12 mouse cellular contexts compared by ENCODE assay signal in genomic region chr19:8758899-8759298, GRCm38 (mm10). TPM values are rescaled to one million over a fixed set of nuclear protein-coding genes. Genes with fewer than 3 reads are reported as not detected.
DNase-seq lines count a peak whose midpoint lies in the region; ATAC-seq and TF ChIP-seq lines count a peak whose summit lies in the region.
"Had no signal": no experiment of that assay in that cellular context is flagged by ENCODE, and none has a peak within 500 bp of the region (broad histone marks: within the 10 kb centered on the region; RNA-seq: fewer than 3 reads in every experiment).

No protein-coding gene starts in this region.

- no peak for DNase-seq in heart, postnatal 25 days (ENCODE audit: low spot score)
- DNase-seq in lung, postnatal 25 days (ENCODE audit: low spot score): no peak
- peak; percentile 87 for DNase-seq in MEL-GATA-1-ER (ENCODE audit: extremely low read depth, low read depth)
- no peak for DNase-seq in liver, embryonic 14.5 days (ENCODE audit: low read depth in 3 of 3, low spot score in 3 of 3)
- no peak for DNase-seq in thymus, postnatal 36 days
- DNase-seq: cerebellum, adult 9-11 months; kidney, postnatal 4 days; lung, postnatal 10 days had no signal

- TF ChIP-seq EP300 in liver, embryonic 14.5 days (IDR thresholded peaks at IDR 0.05; ENCODE audit: low read depth): no peak

- H3K36me3 ChIP-seq in heart, embryonic 12.5 days: peaks cover 36% of the 10 kb centered on the region
- peaks cover 29% of the 10 kb centered on the region for H3K36me3 ChIP-seq in lung, embryonic 15.5 days
- H3K36me3 ChIP-seq in liver, embryonic 14.5 days (replicated peaks; ENCODE audit: control insufficient read depth, insufficient read depth, low read depth): peaks cover 27% of the 10 kb centered on the region

- no peak overlapping the region; the same call in 1 of the 2 replicates for H3K4me3 ChIP-seq in heart, embryonic 12.5 days
- 0 out of 2 replicates have a peak overlapping the region, but pooled peaks have one; percentile 67 for H3K4me3 ChIP-seq in lung, embryonic 15.5 days
- peak overlapping the region in 1 of 2 experiments; percentile 92; a peak in 2 of 4 replicates for H3K4me3 ChIP-seq in liver, embryonic 14.5 days (ENCODE audit: insufficient read depth in 1 of 2, low read depth in 2 of 2, low read length in 2 of 2)

- no peaks in the 10 kb centered on the region for H3K27me3 ChIP-seq in heart, embryonic 12.5 days (replicated peaks)
- H3K27me3 ChIP-seq in lung, embryonic 15.5 days: no peaks in the 10 kb centered on the region
- H3K27me3 ChIP-seq in liver, embryonic 14.5 days (ENCODE audit: control insufficient read depth, insufficient read depth, low read length): no peaks in the 10 kb centered on the region
- H3K27me3 ChIP-seq: embryonic facial prominence, embryonic 13.5 days had no signal

- H3K27ac ChIP-seq in heart, embryonic 12.5 days (ENCODE audit: poor library complexity, severe bottlenecking): no peak overlapping the region
- no peak overlapping the region for H3K27ac ChIP-seq in lung, embryonic 15.5 days
- H3K27ac ChIP-seq in liver, embryonic 14.5 days: peak overlapping the region; percentile 27
- H3K27ac ChIP-seq: embryonic facial prominence, embryonic 13.5 days had no signal

- no peak for TF ChIP-seq CTCF in liver, embryonic 14.5 days (IDR thresholded peaks at IDR 0.05; ENCODE audit: low read depth)

- H3K4me2 ChIP-seq in heart, embryonic 12.5 days: peak overlapping the region; percentile 63
- peak overlapping the region; percentile 66; the same call in 1 of the 2 replicates for H3K4me2 ChIP-seq in lung, embryonic 15.5 days
- peak overlapping the region; percentile 95 for H3K4me2 ChIP-seq in liver, embryonic 14.5 days (ENCODE audit: low read depth)

- intact Hi-C loops in heart, postnatal 25 days (cut with DNase I): no loop called here

- no peaks in the 10 kb centered on the region for H3K9me3 ChIP-seq in heart, embryonic 12.5 days (replicated peaks)
- no peaks in the 10 kb centered on the region for H3K9me3 ChIP-seq in lung, embryonic 15.5 days
- no peaks in the 10 kb centered on the region for H3K9me3 ChIP-seq in liver, embryonic 14.5 days (ENCODE audit: control insufficient read depth, low read length)
- H3K9me3 ChIP-seq: embryonic facial prominence, embryonic 13.5 days had no signal

- H3K4me1 ChIP-seq in heart, embryonic 12.5 days (replicated peaks): peaks cover 20% of the 10 kb centered on the region
- peaks cover 20% of the 10 kb centered on the region for H3K4me1 ChIP-seq in lung, embryonic 15.5 days
- peaks cover 14 to 18% of the 10 kb centered on the region in 2 experiments for H3K4me1 ChIP-seq in liver, embryonic 14.5 days (replicated peaks; ENCODE audit: control insufficient read depth in 2 of 2, insufficient read depth in 2 of 2, low read length in 1 of 2)

- WGBS in heart, embryonic 12.5 days: 71% methylated on average over 2 of the region's 2 CpGs
- 84% methylated on average over 2 of the region's 2 CpGs for WGBS in lung, embryonic 15.5 days
- 26% methylated on average over 2 of the region's 2 CpGs for WGBS in liver, embryonic 14.5 days (ENCODE audit: insufficient replicate concordance)

- no peak overlapping the region for H3K9ac ChIP-seq in heart, embryonic 12.5 days
- H3K9ac ChIP-seq in lung, embryonic 15.5 days: no peak overlapping the region
- H3K9ac ChIP-seq in liver, embryonic 14.5 days (replicated peaks): peak overlapping the region; percentile 97

- no peak for ATAC-seq in heart, embryonic 12.5 days (ENCODE audit: insufficient number of reproducible peaks, low FRiP score)
- no peak for ATAC-seq in lung, embryonic 15.5 days (ENCODE audit: borderline replicate concordance, extremely low read depth, low FRiP score, low TSS enrichment)
- no peak for ATAC-seq in liver, embryonic 14.5 days (ENCODE audit: insufficient read depth)
- no peak for ATAC-seq in megakaryocyte progenitor cell, adult 5-6 weeks (replicated peaks; ENCODE audit: poor library complexity)

RNA-seq across cellular contexts. Expression of gene Nxf1, which starts 2.0 kb away (rescaled TPM):
- 135 and 149 TPM in 2 replicates for polyA plus RNA-seq in heart, embryonic 12.5 days (2016; fragmentation: Nextera tagmentation; extraction: Ambion mirVana)
- total RNA-seq in heart, postnatal 25 days (2021): 10 to 100 TPM; 37.5 to 48.1 TPM
- polyA plus RNA-seq in lung, embryonic 15.5 days (2015; fragmentation: Nextera tagmentation; extraction: Ambion mirVana): 184 and 198 TPM in 2 replicates
- 66.2 and 90.9 TPM in 2 replicates for polyA plus RNA-seq in liver, embryonic 14.5 days (2012; rRNA removed)
- 77.4 and 84.9 TPM in 2 replicates for polyA plus RNA-seq in liver, embryonic 14.5 days (2014; fragmentation: Nextera tagmentation; extraction: Ambion mirVana)
- 339 and 367 TPM in 2 replicates for total RNA-seq in megakaryocyte progenitor cell, adult 5-6 weeks (2015)
- 76.5 and 91.9 TPM in 2 replicates for total RNA-seq in megakaryocyte progenitor cell, adult 5-6 weeks (2017)

RNA-seq across cellular contexts. Expression of gene Tmem223, which starts 11.9 kb away (rescaled TPM):
- 145 and 146 TPM in 2 replicates for polyA plus RNA-seq in heart, embryonic 12.5 days (2016; fragmentation: Nextera tagmentation; extraction: Ambion mirVana)
- 100 to 1,000 TPM; 108 to 110 TPM for total RNA-seq in heart, postnatal 25 days (2021)
- 181 and 197 TPM in 2 replicates for polyA plus RNA-seq in lung, embryonic 15.5 days (2015; fragmentation: Nextera tagmentation; extraction: Ambion mirVana)
- 38.9 and 53.7 TPM in 2 replicates for polyA plus RNA-seq in liver, embryonic 14.5 days (2012; rRNA removed)
- polyA plus RNA-seq in liver, embryonic 14.5 days (2014; fragmentation: Nextera tagmentation; extraction: Ambion mirVana): 61.8 and 69.6 TPM in 2 replicates
- 64.4 and 69.2 TPM in 2 replicates for total RNA-seq in megakaryocyte progenitor cell, adult 5-6 weeks (2015)
- 36.2 and 37.0 TPM in 2 replicates for total RNA-seq in megakaryocyte progenitor cell, adult 5-6 weeks (2017)

RNA-seq across cellular contexts. Expression of gene Tmem179b, which starts 15.4 kb away (rescaled TPM):
- polyA plus RNA-seq in heart, embryonic 12.5 days (2016; fragmentation: Nextera tagmentation; extraction: Ambion mirVana): 49.7 and 51.9 TPM in 2 replicates
- total RNA-seq in heart, postnatal 25 days (2021): 10 to 100 TPM; 14.8 to 16.4 TPM
- polyA plus RNA-seq in lung, embryonic 15.5 days (2015; fragmentation: Nextera tagmentation; extraction: Ambion mirVana): 77.2 and 81.3 TPM in 2 replicates
- 63.0 and 70.8 TPM in 2 replicates for polyA plus RNA-seq in liver, embryonic 14.5 days (2012; rRNA removed)
- polyA plus RNA-seq in liver, embryonic 14.5 days (2014; fragmentation: Nextera tagmentation; extraction: Ambion mirVana): 108 and 117 TPM in 2 replicates
- total RNA-seq in megakaryocyte progenitor cell, adult 5-6 weeks (2015): 109 and 124 TPM in 2 replicates
- total RNA-seq in megakaryocyte progenitor cell, adult 5-6 weeks (2017): 73.9 and 87.1 TPM in 2 replicates

RNA-seq across cellular contexts. Expression of gene Stx5a, which starts 17.7 kb away (rescaled TPM):
- 86.1 and 88.1 TPM in 2 replicates for polyA plus RNA-seq in heart, embryonic 12.5 days (2016; fragmentation: Nextera tagmentation; extraction: Ambion mirVana)
- 10 to 100 TPM; 27.6 to 31.0 TPM for total RNA-seq in heart, postnatal 25 days (2021)
- 142 and 153 TPM in 2 replicates for polyA plus RNA-seq in lung, embryonic 15.5 days (2015; fragmentation: Nextera tagmentation; extraction: Ambion mirVana)
- 29.9 and 32.0 TPM in 2 replicates for polyA plus RNA-seq in liver, embryonic 14.5 days (2012; rRNA removed)
- 36.7 and 36.9 TPM in 2 replicates for polyA plus RNA-seq in liver, embryonic 14.5 days (2014; fragmentation: Nextera tagmentation; extraction: Ambion mirVana)
- 32.5 and 45.3 TPM in 2 replicates for total RNA-seq in megakaryocyte progenitor cell, adult 5-6 weeks (2015)
- total RNA-seq in megakaryocyte progenitor cell, adult 5-6 weeks (2017): 54.1 and 54.8 TPM in 2 replicates

RNA-seq across cellular contexts. Expression of gene 1700092M07Rik, which starts 18.4 kb away (rescaled TPM):
- 1.8 and 2.8 TPM in 2 replicates for polyA plus RNA-seq in heart, embryonic 12.5 days (2016; fragmentation: Nextera tagmentation; extraction: Ambion mirVana)
- total RNA-seq in heart, postnatal 25 days (2021): not detected
- 2.0 and 2.1 TPM in 2 replicates for polyA plus RNA-seq in lung, embryonic 15.5 days (2015; fragmentation: Nextera tagmentation; extraction: Ambion mirVana)
- 0.65 and 0.78 TPM in 2 replicates for polyA plus RNA-seq in liver, embryonic 14.5 days (2012; rRNA removed)
- polyA plus RNA-seq in liver, embryonic 14.5 days (2014; fragmentation: Nextera tagmentation; extraction: Ambion mirVana): 0.34 and 0.63 TPM in 2 replicates
- 1.2 and 4.4 TPM in 2 replicates for total RNA-seq in megakaryocyte progenitor cell, adult 5-6 weeks (2015)
- total RNA-seq in megakaryocyte progenitor cell, adult 5-6 weeks (2017): not detected in 2 replicates
